Mouse (Mus musculus): ENCODE data around the gene C1qtnf2.

The C1qtnf2 gene

DNA sequence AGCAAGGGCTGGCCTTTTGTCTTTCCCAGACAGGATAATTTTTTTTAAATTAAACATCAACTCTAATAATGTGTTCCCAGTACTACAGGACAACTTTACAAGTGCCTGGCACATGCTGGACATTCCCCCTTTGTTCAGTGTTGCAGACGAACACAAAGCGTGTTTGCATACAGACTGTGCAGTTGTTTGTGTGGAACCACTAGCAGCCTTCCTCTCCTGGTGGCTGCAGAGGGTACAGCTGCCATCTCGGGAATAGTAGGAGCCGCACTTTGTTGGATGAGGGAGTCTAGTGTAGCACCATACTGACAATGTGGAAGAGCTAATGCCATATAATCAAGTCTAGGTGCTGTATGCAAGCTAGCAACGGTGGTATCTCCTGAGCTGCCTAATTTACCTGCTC lies 57.5 kb downstream of the C1qtnf2 start:
- DNase-seq (ENCODE audit: low spot score), result no peak

- no peak for DNase-seq (ENCODE audit: low spot score)
Observed at GRCm38 (mm10) chr11:43537074-43537473, 63.0 kb downstream of the C1qtnf2 start.

GRCm38 (mm10) chr11:43539863-43540262 lies 65.8 kb downstream of the C1qtnf2 start:
- peak; percentile 78 for DNase-seq (ENCODE audit: low spot score)

All from embryo, embryonic 10.5 days (tissue).